ENCODE assay signal across 9 mouse cellular contexts in genomic region chr16:32915292-32916068, GRCm38 (mm10). TPM values are rescaled to one million over a fixed set of nuclear protein-coding genes. Genes with fewer than 3 reads are reported as not detected.
DNase-seq lines count a peak whose midpoint lies in the region; ATAC-seq and TF ChIP-seq lines count a peak whose summit lies in the region.
"Had no signal": no experiment of that assay in that cellular context is flagged by ENCODE, and none has a peak within 500 bp of the region (broad histone marks: within the 10 kb centered on the region; RNA-seq: fewer than 3 reads in every experiment).

No protein-coding gene starts in this region.

- DNase-seq in testis, postnatal 10 days (ENCODE audit: low spot score), result no peak
- no peak for DNase-seq in liver, embryonic 11.5 days (ENCODE audit: low spot score)
- DNase-seq in adrenal gland, adult 18-20 months (ENCODE audit: low spot score in 2 of 2), result no peak
- no peak for DNase-seq in embryo, embryonic 11 days
- no peak for DNase-seq in testis, postnatal 14 days (ENCODE audit: low spot score)
- no peak for DNase-seq in cerebellum, adult 11-12 months
- DNase-seq: thymus, adult 2 months had no signal

- no peaks in the 10 kb centered on the region for H3K27me3 ChIP-seq in testis, adult 2 months (ENCODE audit: control insufficient read depth, insufficient read depth, low read length)
- no peaks in the 10 kb centered on the region for H3K27me3 ChIP-seq in liver, embryonic 11.5 days (replicated peaks; ENCODE audit: control insufficient read depth, insufficient read depth, low read length)

- no peaks in the 10 kb centered on the region for H3K9me3 ChIP-seq in liver, embryonic 11.5 days (ENCODE audit: control insufficient read depth, low read length)

- peak overlapping the region; percentile 90 for H3K4me2 ChIP-seq in liver, embryonic 11.5 days

- H3K4me3 ChIP-seq in testis, adult 2 months (ENCODE audit: control insufficient read depth, low read depth, low read length), result peak overlapping the region; percentile 42; the same call in 1 of the 2 replicates
- peak overlapping the region; percentile 45 for H3K4me3 ChIP-seq in embryonic fibroblast, embryonic 13.5 days (ENCODE audit: insufficient read depth, low read length)
- H3K4me3 ChIP-seq in liver, embryonic 11.5 days (ENCODE audit: low read depth, low read length), result peak overlapping the region; percentile 98

- no peak for ATAC-seq in liver, embryonic 11.5 days (replicated peaks; ENCODE audit: low FRiP score)

- TF ChIP-seq CTCF in testis, adult 2 months (IDR thresholded peaks at IDR 0.05; ENCODE audit: control insufficient read depth, insufficient read depth, insufficient replicate concordance, low read depth, low read length), result no peak
- TF ChIP-seq CTCF in embryonic fibroblast, embryonic 13.5 days (IDR thresholded peaks at IDR 0.05; ENCODE audit: borderline replicate concordance, insufficient read depth, low read length), result no peak

- 71% methylated on average over 9 of the region's 9 CpGs for WGBS in liver, embryonic 11.5 days

- TF ChIP-seq POLR2A in testis, adult 2 months (IDR thresholded peaks at IDR 0.05; ENCODE audit: control insufficient read depth, low read depth, low read length), result no peak
- no peak for TF ChIP-seq POLR2A in embryonic fibroblast, embryonic 13.5 days (IDR thresholded peaks at IDR 0.05; ENCODE audit: low read depth, low read length)

- peaks cover 6% of the 10 kb centered on the region for H3K4me1 ChIP-seq in testis, adult 2 months (ENCODE audit: control insufficient read depth, insufficient read depth, low read length)
- H3K4me1 ChIP-seq in embryonic fibroblast, embryonic 13.5 days (ENCODE audit: control insufficient read depth, insufficient read depth, low read length), result peaks cover 4% of the 10 kb centered on the region; the same call in 1 of the 2 replicates
- H3K4me1 ChIP-seq in liver, embryonic 11.5 days (replicated peaks; ENCODE audit: control insufficient read depth, insufficient read depth, low read length), result peaks cover 3% of the 10 kb centered on the region

- no peaks in the 10 kb centered on the region for H3K36me3 ChIP-seq in testis, adult 2 months (ENCODE audit: control insufficient read depth, insufficient read depth, low read length)
- H3K36me3 ChIP-seq in liver, embryonic 11.5 days (ENCODE audit: control insufficient read depth, insufficient read depth, low read length), result no peaks in the 10 kb centered on the region

- no peak overlapping the region for H3K27ac ChIP-seq in testis, adult 2 months (ENCODE audit: control insufficient read depth, insufficient read depth, low read depth, low read length)
- no peak overlapping the region for H3K27ac ChIP-seq in embryonic fibroblast, embryonic 13.5 days (ENCODE audit: insufficient read depth, low read length)
- H3K27ac ChIP-seq in liver, embryonic 11.5 days (ENCODE audit: low read depth, low read length), result no peak overlapping the region

- H3K9ac ChIP-seq in liver, embryonic 11.5 days (ENCODE audit: low read depth, low read length), result no peak overlapping the region

RNA-seq across cellular contexts. Expression of gene Lrch3, which starts 1.6 kb away (rescaled TPM):
- 14.2 and 15.4 TPM in 2 replicates for polyA plus RNA-seq in testis, adult 2 months (2012; rRNA removed)
- polyA plus RNA-seq in embryonic fibroblast, embryonic 13.5 days (2011; ENCODE audit: insufficient read length, low read depth, missing spikeins), result 39.9 and 52.7 TPM in 2 replicates
- polyA plus RNA-seq in liver, embryonic 11.5 days (2014; fragmentation: Nextera tagmentation; extraction: Ambion mirVana), result 15.9 and 16.3 TPM in 2 replicates
- total RNA-seq in adrenal gland, adult 18-20 months (2021), result 10 to 100 TPM; 27.9 to 33.1 TPM

RNA-seq across cellular contexts. Expression of gene Rubcn, which starts 37.9 kb away (rescaled TPM):
- polyA plus RNA-seq in testis, adult 2 months (2012; rRNA removed), result 77.3 and 84.7 TPM in 2 replicates
- polyA plus RNA-seq in embryonic fibroblast, embryonic 13.5 days (2011; ENCODE audit: insufficient read length, low read depth, missing spikeins), result 26.2 and 27.1 TPM in 2 replicates
- 10.6 and 11.0 TPM in 2 replicates for polyA plus RNA-seq in liver, embryonic 11.5 days (2014; fragmentation: Nextera tagmentation; extraction: Ambion mirVana)
- total RNA-seq in adrenal gland, adult 18-20 months (2021), result 10 to 100 TPM; 23.1 to 24.3 TPM

RNA-seq across cellular contexts. Expression of gene Fyttd1, which starts 38.2 kb away (rescaled TPM):
- 35.8 and 45.3 TPM in 2 replicates for polyA plus RNA-seq in testis, adult 2 months (2012; rRNA removed)
- 108 and 115 TPM in 2 replicates for polyA plus RNA-seq in embryonic fibroblast, embryonic 13.5 days (2011; ENCODE audit: insufficient read length, low read depth, missing spikeins)
- 79.9 and 92.7 TPM in 2 replicates for polyA plus RNA-seq in liver, embryonic 11.5 days (2014; fragmentation: Nextera tagmentation; extraction: Ambion mirVana)
- total RNA-seq in adrenal gland, adult 18-20 months (2021), result 100 to 1,000 TPM; 109 to 111 TPM

Comparison
In these comparisons a context has a peak if more than half of its experiments do, and no peak if none do; other contexts are left out.
1. H3K4me3 ChIP-seq: peak in every context shown above with its lines; median percentile 98 in liver, embryonic 11.5 days; 45 in embryonic fibroblast, embryonic 13.5 days; 42 in testis, adult 2 months.